Mouse (Mus musculus): ENCODE measurements at regions not wholly inside any gene's neighbourhood (a gene's known extent, or its start where the extent isn't known, plus 50 kb on each side); places are given as distances from the start of the nearest gene placed in this dataset.

- H3K9me3 ChIP-seq = no peaks in the 10 kb centered on the region
- H3K27me3 ChIP-seq = no peaks in the 10 kb centered on the region
- no peak overlapping the region for H3K4me2 ChIP-seq
- H3K27ac ChIP-seq = no peak overlapping the region
- H3K4me3 ChIP-seq (replicated peaks) = no peak overlapping the region
- H3K36me3 ChIP-seq (replicated peaks) = no peaks in the 10 kb centered on the region
- H3K9ac ChIP-seq = no peak overlapping the region
- no peak for ATAC-seq (ENCODE audit: low FRiP score)
- 85% methylated on average over 6 of the region's 6 CpGs for WGBS
- no peaks in the 10 kb centered on the region for H3K4me1 ChIP-seq
These were observed 93.5 kb upstream of the Arhgap28 start for GRCm38 (mm10) chr17:68097436-68097835.

GRCm38 (mm10) chr17:68100093-68100492, 96.2 kb upstream of the Arhgap28 start:
- no peak for ATAC-seq (ENCODE audit: low FRiP score)
- WGBS = 76% methylated on average over 2 of the region's 2 CpGs
- no peaks in the 10 kb centered on the region for H3K36me3 ChIP-seq (replicated peaks)

GRCm38 (mm10) chr17:68103346-68103745, 99.4 kb upstream of the Arhgap28 start:
- no peaks in the 10 kb centered on the region for H3K9me3 ChIP-seq
- no peak for ATAC-seq (ENCODE audit: low FRiP score)
- no peaks in the 10 kb centered on the region for H3K4me1 ChIP-seq
- H3K27me3 ChIP-seq = no peaks in the 10 kb centered on the region
- H3K9ac ChIP-seq = no peak overlapping the region
- H3K27ac ChIP-seq = no peak overlapping the region
- WGBS = 85% methylated on average over 6 of the region's 6 CpGs
- no peak overlapping the region for H3K4me3 ChIP-seq (replicated peaks)
- H3K36me3 ChIP-seq (replicated peaks) = no peaks in the 10 kb centered on the region
- H3K4me2 ChIP-seq = no peak overlapping the region

More at GRCm38 (mm10) chr17:68100093-68100492, 96.2 kb upstream of the Arhgap28 start:
- Histone ChIP-seq H3K27me3 (no peaks in the 10 kb centered on the region), H3K4me3 (replicated peaks) (no peak overlapping the region), H3K4me2 (no peak overlapping the region), H3K27ac (no peak overlapping the region), H3K9ac (no peak overlapping the region), H3K9me3 (no peaks in the 10 kb centered on the region), H3K4me1 (no peaks in the 10 kb centered on the region)

GRCm38 (mm10) chr17:68106366-68106765, 102.4 kb upstream of the Arhgap28 start:
- Histone ChIP-seq H3K4me2 (no peak overlapping the region), H3K27ac (no peak overlapping the region), H3K4me1 (no peaks in the 10 kb centered on the region), H3K4me3 (replicated peaks) (no peak overlapping the region), H3K27me3 (no peaks in the 10 kb centered on the region), H3K36me3 (replicated peaks) (no peaks in the 10 kb centered on the region), H3K9ac (no peak overlapping the region), H3K9me3 (no peaks in the 10 kb centered on the region)
- ATAC-seq (ENCODE audit: low FRiP score) = no peak
- 76% methylated on average over 8 of the region's 8 CpGs for WGBS

GRCm38 (mm10) chr17:68107875-68108274, 104.0 kb upstream of the Arhgap28 start:
- Histone ChIP-seq H3K36me3 (replicated peaks) (no peaks in the 10 kb centered on the region), H3K4me3 (replicated peaks) (no peak overlapping the region), H3K27me3 (no peaks in the 10 kb centered on the region), H3K4me2 (no peak overlapping the region), H3K9ac (no peak overlapping the region), H3K27ac (no peak overlapping the region), H3K4me1 (no peaks in the 10 kb centered on the region), H3K9me3 (no peaks in the 10 kb centered on the region)
- WGBS = 84% methylated on average over 5 of the region's 5 CpGs
- ATAC-seq (ENCODE audit: low FRiP score) = no peak

GRCm38 (mm10) chr17:68111834-68112473, 108.0 kb upstream of the Arhgap28 start:
- Histone ChIP-seq H3K4me3 (replicated peaks) (no peak overlapping the region), H3K27ac (no peak overlapping the region), H3K9ac (no peak overlapping the region), H3K36me3 (replicated peaks) (no peaks in the 10 kb centered on the region), H3K9me3 (no peaks in the 10 kb centered on the region), H3K27me3 (no peaks in the 10 kb centered on the region), H3K4me2 (no peak overlapping the region), H3K4me1 (no peaks in the 10 kb centered on the region)
- 81% methylated on average over 4 of the region's 4 CpGs for WGBS
- ATAC-seq (ENCODE audit: low FRiP score) = no peak

GRCm38 (mm10) chr17:68112763-68113330, 108.9 kb upstream of the Arhgap28 start:
- Histone ChIP-seq H3K27ac (no peak overlapping the region), H3K9ac (no peak overlapping the region), H3K4me3 (replicated peaks) (no peak overlapping the region), H3K9me3 (no peaks in the 10 kb centered on the region), H3K4me1 (no peaks in the 10 kb centered on the region), H3K4me2 (no peak overlapping the region), H3K36me3 (replicated peaks) (no peaks in the 10 kb centered on the region), H3K27me3 (no peaks in the 10 kb centered on the region)
- ATAC-seq (ENCODE audit: low FRiP score) = no peak
- 88% methylated on average over 5 of the region's 5 CpGs for WGBS

GRCm38 (mm10) chr17:68115599-68115998, 111.7 kb upstream of the Arhgap28 start:
- H3K27me3 ChIP-seq = no peaks in the 10 kb centered on the region
- H3K4me3 ChIP-seq (replicated peaks) = no peak overlapping the region
- H3K9ac ChIP-seq = no peak overlapping the region
- no peaks in the 10 kb centered on the region for H3K4me1 ChIP-seq
- no peaks in the 10 kb centered on the region for H3K36me3 ChIP-seq (replicated peaks)
- no peaks in the 10 kb centered on the region for H3K9me3 ChIP-seq
- no peak overlapping the region for H3K4me2 ChIP-seq
- no peak for ATAC-seq (ENCODE audit: low FRiP score)
- no peak overlapping the region for H3K27ac ChIP-seq
- 76% methylated on average over 4 of the region's 4 CpGs for WGBS

GRCm38 (mm10) chr17:68119055-68119698, 115.3 kb upstream of the Arhgap28 start:
- WGBS = 68% methylated on average over 3 of the region's 3 CpGs
- H3K27ac ChIP-seq = no peak overlapping the region
- no peaks in the 10 kb centered on the region for H3K27me3 ChIP-seq
- no peaks in the 10 kb centered on the region for H3K9me3 ChIP-seq
- H3K36me3 ChIP-seq (replicated peaks) = no peaks in the 10 kb centered on the region
- no peak overlapping the region for H3K4me2 ChIP-seq
- no peaks in the 10 kb centered on the region for H3K4me1 ChIP-seq
- ATAC-seq (ENCODE audit: low FRiP score) = no peak
- no peak overlapping the region for H3K9ac ChIP-seq
- H3K4me3 ChIP-seq (replicated peaks) = no peak overlapping the region

GRCm38 (mm10) chr17:68120230-68120629, 116.3 kb upstream of the Arhgap28 start:
- Histone ChIP-seq H3K4me1 (no peaks in the 10 kb centered on the region), H3K9me3 (no peaks in the 10 kb centered on the region), H3K4me2 (no peak overlapping the region), H3K27ac (no peak overlapping the region), H3K4me3 (replicated peaks) (no peak overlapping the region), H3K27me3 (no peaks in the 10 kb centered on the region), H3K36me3 (replicated peaks) (no peaks in the 10 kb centered on the region), H3K9ac (no peak overlapping the region)
- no peak for ATAC-seq (ENCODE audit: low FRiP score)
- WGBS = 90% methylated on average over 5 of the region's 5 CpGs

- no peaks in the 10 kb centered on the region for H3K4me1 ChIP-seq
- 88% methylated on average over 6 of the region's 6 CpGs for WGBS
- ATAC-seq (ENCODE audit: low FRiP score) = no peak
- H3K27ac ChIP-seq = no peak overlapping the region
- no peaks in the 10 kb centered on the region for H3K36me3 ChIP-seq (replicated peaks)
- no peaks in the 10 kb centered on the region for H3K27me3 ChIP-seq
- H3K9me3 ChIP-seq = no peaks in the 10 kb centered on the region
- H3K4me2 ChIP-seq = no peak overlapping the region
- H3K9ac ChIP-seq = no peak overlapping the region
- no peak overlapping the region for H3K4me3 ChIP-seq (replicated peaks)
These were observed 116.8 kb upstream of the Arhgap28 start for GRCm38 (mm10) chr17:68120744-68121143.

GRCm38 (mm10) chr17:68134373-68134772, 130.5 kb upstream of the Arhgap28 start:
- no peak overlapping the region for H3K4me2 ChIP-seq
- no peaks in the 10 kb centered on the region for H3K4me1 ChIP-seq
- H3K36me3 ChIP-seq (replicated peaks) = no peaks in the 10 kb centered on the region
- H3K27me3 ChIP-seq = no peaks in the 10 kb centered on the region
- no peak for ATAC-seq (ENCODE audit: low FRiP score)
- H3K9ac ChIP-seq = no peak overlapping the region
- WGBS = 84% methylated on average over 10 of the region's 10 CpGs
- no peak overlapping the region for H3K4me3 ChIP-seq (replicated peaks)
- H3K27ac ChIP-seq = no peak overlapping the region
- no peaks in the 10 kb centered on the region for H3K9me3 ChIP-seq

- no peak overlapping the region for H3K9ac ChIP-seq
- no peaks in the 10 kb centered on the region for H3K4me1 ChIP-seq
- H3K27ac ChIP-seq = no peak overlapping the region
- no peaks in the 10 kb centered on the region for H3K9me3 ChIP-seq
- 69% methylated on average over 5 of the region's 5 CpGs for WGBS
- no peaks in the 10 kb centered on the region for H3K27me3 ChIP-seq
- no peak for ATAC-seq (ENCODE audit: low FRiP score)
- H3K36me3 ChIP-seq (replicated peaks) = no peaks in the 10 kb centered on the region
- H3K4me3 ChIP-seq (replicated peaks) = no peak overlapping the region
- H3K4me2 ChIP-seq = no peak overlapping the region
These were observed 131.5 kb upstream of the Arhgap28 start for GRCm38 (mm10) chr17:68135436-68135835.

All from forebrain, embryonic 12.5 days (tissue).